Mouse (Mus musculus): Measurements from ENCODE around the gene Kcnk2. TPM values are rescaled to one million over a fixed set of nuclear protein-coding genes. Genes with fewer than 3 reads are reported as not detected.
A peak's percentile ranks its signal among the peaks of the same experiment; 100 is the strongest.

Gene Kcnk2
- polyA plus RNA-seq, 1 experiment from 2014 or later: 17.3 TPM

GRCm38 (mm10) chr1:189195758-189196157, 206.3 kb downstream of the Kcnk2 start:
- no peaks in the 10 kb centered on the region for H3K36me3 ChIP-seq
- ATAC-seq (ENCODE audit: low FRiP score): no peak
- 59% methylated on average over 4 of the region's 4 CpGs for whole genome bisulfite sequencing
- H3K27ac ChIP-seq: no peak overlapping the region
- no peaks in the 10 kb centered on the region for H3K9me3 ChIP-seq
- H3K9ac ChIP-seq: no peak overlapping the region
- no peaks in the 10 kb centered on the region for H3K27me3 ChIP-seq
- H3K4me1 ChIP-seq (replicated peaks): peaks cover 4% of the 10 kb centered on the region; the same call in 1 of the 2 replicates
- H3K4me2 ChIP-seq: no peak overlapping the region
- H3K4me3 ChIP-seq: no peak overlapping the region

GRCm38 (mm10) chr1:189187737-189188390, 214.2 kb downstream of the Kcnk2 start:
- H3K4me1 ChIP-seq (replicated peaks): peaks cover 19% of the 10 kb centered on the region
- ATAC-seq (ENCODE audit: low FRiP score): peak; percentile 91
- no peak overlapping the region for H3K4me2 ChIP-seq
- H3K9ac ChIP-seq: no peak overlapping the region
- H3K36me3 ChIP-seq: no peaks in the 10 kb centered on the region
- no peaks in the 10 kb centered on the region for H3K9me3 ChIP-seq
- H3K4me3 ChIP-seq: no peak overlapping the region
- H3K27ac ChIP-seq: peak overlapping the region; percentile 41; the same call in 1 of the 2 replicates
- WGBS: 23% methylated on average over 12 of the region's 12 CpGs
- peaks cover 14% of the 10 kb centered on the region for H3K27me3 ChIP-seq

GRCm38 (mm10) chr1:189185206-189185750, 216.8 kb downstream of the Kcnk2 start:
- no peak overlapping the region for H3K9ac ChIP-seq
- peaks cover 20% of the 10 kb centered on the region for H3K27me3 ChIP-seq
- H3K27ac ChIP-seq: 0 out of 2 replicates have a peak overlapping the region, but pooled peaks have one; percentile 40
- H3K36me3 ChIP-seq: no peaks in the 10 kb centered on the region
- H3K4me3 ChIP-seq: no peak overlapping the region
- H3K4me2 ChIP-seq: no peak overlapping the region
- ATAC-seq (ENCODE audit: low FRiP score): no peak
- peaks cover 19% of the 10 kb centered on the region for H3K4me1 ChIP-seq (replicated peaks)
- 39% methylated on average over 7 of the region's 7 CpGs for WGBS
- H3K9me3 ChIP-seq: no peaks in the 10 kb centered on the region

GRCm38 (mm10) chr1:189177746-189178145, 224.3 kb downstream of the Kcnk2 start:
- H3K27ac ChIP-seq: no peak overlapping the region
- H3K36me3 ChIP-seq: no peaks in the 10 kb centered on the region
- 0 out of 2 replicates have a peak, but pooled peaks cover 6% of the 10 kb centered on the region for H3K27me3 ChIP-seq
- no peaks in the 10 kb centered on the region for H3K9me3 ChIP-seq
- WGBS: 91% methylated on average over 1 of the region's 1 CpGs
- ATAC-seq (ENCODE audit: low FRiP score): no peak
- H3K4me2 ChIP-seq: no peak overlapping the region
- no peaks in the 10 kb centered on the region for H3K4me1 ChIP-seq (replicated peaks)
- H3K4me3 ChIP-seq: no peak overlapping the region
- no peak overlapping the region for H3K9ac ChIP-seq

- no peaks in the 10 kb centered on the region for H3K36me3 ChIP-seq
- WGBS: 69% methylated on average over 8 of the region's 8 CpGs
- no peak for ATAC-seq (ENCODE audit: low FRiP score)
- no peaks in the 10 kb centered on the region for H3K9me3 ChIP-seq
- H3K4me3 ChIP-seq: no peak overlapping the region
- H3K27ac ChIP-seq: no peak overlapping the region
- H3K27me3 ChIP-seq: no peaks in the 10 kb centered on the region
- no peak overlapping the region for H3K4me2 ChIP-seq
- H3K9ac ChIP-seq: no peak overlapping the region
- H3K4me1 ChIP-seq (replicated peaks): no peaks in the 10 kb centered on the region
These were observed 228.6 kb downstream of the Kcnk2 start for GRCm38 (mm10) chr1:189173479-189173878.

- Histone ChIP-seq H3K4me1 (replicated peaks) (no peaks in the 10 kb centered on the region), H3K27ac (no peak overlapping the region), H3K4me3 (no peak overlapping the region), H3K27me3 (no peaks in the 10 kb centered on the region), H3K36me3 (no peaks in the 10 kb centered on the region), H3K9ac (no peak overlapping the region), H3K4me2 (no peak overlapping the region), H3K9me3 (no peaks in the 10 kb centered on the region)
- 86% methylated on average over 4 of the region's 4 CpGs for WGBS
- no peak for ATAC-seq (ENCODE audit: low FRiP score)
These were observed 230.9 kb downstream of the Kcnk2 start for GRCm38 (mm10) chr1:189171138-189171537.

GRCm38 (mm10) chr1:189165756-189166155, 236.3 kb downstream of the Kcnk2 start:
- 83% methylated on average over 6 of the region's 6 CpGs for WGBS

GRCm38 (mm10) chr1:189165141-189165540, 236.9 kb downstream of the Kcnk2 start:
- 78% methylated on average over 6 of the region's 6 CpGs for WGBS

More at GRCm38 (mm10) chr1:189165756-189166155, 236.3 kb downstream of the Kcnk2 start:
- ATAC-seq (ENCODE audit: low FRiP score): no peak
- Histone ChIP-seq H3K4me1 (replicated peaks) (no peaks in the 10 kb centered on the region), H3K36me3 (no peaks in the 10 kb centered on the region), H3K27ac (no peak overlapping the region), H3K4me2 (no peak overlapping the region), H3K9me3 (no peaks in the 10 kb centered on the region), H3K27me3 (no peaks in the 10 kb centered on the region), H3K9ac (no peak overlapping the region), H3K4me3 (no peak overlapping the region)

GRCm38 (mm10) chr1:189164721-189165120, 237.4 kb downstream of the Kcnk2 start:
- no peaks in the 10 kb centered on the region for H3K36me3 ChIP-seq
- H3K27me3 ChIP-seq: no peaks in the 10 kb centered on the region
- 85% methylated on average over 4 of the region's 4 CpGs for WGBS
- no peak overlapping the region for H3K27ac ChIP-seq
- H3K4me3 ChIP-seq: no peak overlapping the region
- H3K4me1 ChIP-seq (replicated peaks): no peaks in the 10 kb centered on the region
- no peak overlapping the region for H3K9ac ChIP-seq
- H3K9me3 ChIP-seq: no peaks in the 10 kb centered on the region
- no peak for ATAC-seq (ENCODE audit: low FRiP score)
- H3K4me2 ChIP-seq: no peak overlapping the region

More at GRCm38 (mm10) chr1:189165141-189165540, 236.9 kb downstream of the Kcnk2 start:
- Histone ChIP-seq H3K4me3 (no peak overlapping the region), H3K4me1 (replicated peaks) (no peaks in the 10 kb centered on the region), H3K4me2 (no peak overlapping the region), H3K9me3 (no peaks in the 10 kb centered on the region), H3K9ac (no peak overlapping the region), H3K27me3 (no peaks in the 10 kb centered on the region), H3K36me3 (no peaks in the 10 kb centered on the region), H3K27ac (no peak overlapping the region)
- no peak for ATAC-seq (ENCODE audit: low FRiP score)

GRCm38 (mm10) chr1:189164241-189164640, 237.8 kb downstream of the Kcnk2 start:
- Histone ChIP-seq H3K36me3 (no peaks in the 10 kb centered on the region), H3K4me2 (no peak overlapping the region), H3K9me3 (no peaks in the 10 kb centered on the region), H3K27ac (no peak overlapping the region), H3K9ac (no peak overlapping the region), H3K4me1 (replicated peaks) (no peaks in the 10 kb centered on the region), H3K27me3 (no peaks in the 10 kb centered on the region), H3K4me3 (no peak overlapping the region)
- ATAC-seq (ENCODE audit: low FRiP score): no peak
- WGBS: 100% methylated on average over 2 of the region's 2 CpGs

Small RNAs within 50 kb of the gene (microRNA-seq; reads per million reads assigned to microRNA genes)
- gene Gm24092: not detected
